Mouse (Mus musculus): Measurements from ENCODE around the gene Pnpla2. TPM values are rescaled to one million over a fixed set of nuclear protein-coding genes. Genes with fewer than 3 reads are reported as not detected.

Pnpla2 gene
- polyA plus RNA-seq, 1 experiment from 2014 or later = 82.1 TPM

DNA sequence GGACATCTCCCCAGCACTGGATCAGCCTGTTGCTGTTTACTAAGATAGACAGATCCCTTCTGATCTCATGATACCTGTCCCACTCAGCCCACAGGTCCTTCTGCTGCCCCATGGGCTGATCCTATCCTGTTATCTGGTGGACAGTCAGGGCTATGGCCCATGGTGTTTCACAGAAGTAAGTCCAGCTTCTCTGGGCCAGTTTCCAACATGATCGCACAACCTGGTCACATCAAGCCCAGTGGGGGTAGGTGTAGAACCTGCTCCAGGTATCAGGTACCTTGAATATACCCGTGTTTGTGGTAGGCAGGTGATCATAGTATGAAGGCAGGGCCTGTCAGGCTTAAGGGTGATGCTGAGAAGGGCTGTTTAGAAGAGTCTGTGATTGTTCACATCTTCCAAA lies 40.4 kb downstream of the Pnpla2 start:
- H3K4me2 ChIP-seq (replicated peaks; ENCODE audit: low read depth) = no peak overlapping the region
- no peak overlapping the region for H3K4me3 ChIP-seq (ENCODE audit: low read depth, low read length)
- H3K4me1 ChIP-seq (replicated peaks; ENCODE audit: control insufficient read depth, insufficient read depth) = no peaks in the 10 kb centered on the region
- no peak for DNase-seq (ENCODE audit: low spot score)
- H3K27ac ChIP-seq (replicated peaks) = no peak overlapping the region
- ATAC-seq (ENCODE audit: low FRiP score, low TSS enrichment) = no peak
- no peak overlapping the region for H3K9ac ChIP-seq (ENCODE audit: low read length)
- no peaks in the 10 kb centered on the region for H3K9me3 ChIP-seq (ENCODE audit: control insufficient read depth, low read length)
- TF ChIP-seq CTCF (IDR thresholded peaks at IDR 0.05; ENCODE audit: low read depth) = no peak
- TF ChIP-seq EP300 (optimal IDR thresholded peaks at IDR 0.05) = no peak
- 92% methylated on average over 2 of the region's 2 CpGs for WGBS
- H3K27me3 ChIP-seq (ENCODE audit: control insufficient read depth, insufficient read depth, low read length) = no peaks in the 10 kb centered on the region
- H3K36me3 ChIP-seq (ENCODE audit: control insufficient read depth, insufficient read depth, low read length) = peaks cover 11% of the 10 kb centered on the region

DNA sequence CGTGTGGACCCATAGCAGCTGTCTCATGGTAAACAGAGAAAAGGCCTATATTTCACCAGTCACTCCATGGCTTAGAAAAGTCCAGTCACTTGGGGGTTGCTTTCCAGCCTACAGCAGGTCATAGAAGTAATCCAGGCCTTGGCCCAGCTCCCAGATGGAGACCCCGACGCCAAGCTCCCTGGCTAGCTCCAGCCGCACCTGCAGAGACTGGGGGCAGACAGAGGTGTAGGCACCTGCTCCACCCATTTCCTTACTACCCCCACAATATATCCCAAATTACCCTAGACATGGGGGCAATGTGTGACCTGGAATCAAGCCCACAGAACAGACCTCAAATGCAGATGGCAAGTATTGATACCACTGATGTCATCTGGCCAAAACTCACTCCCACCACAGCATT lies 40.9 kb downstream of the Pnpla2 start:
- Histone ChIP-seq H3K36me3 (ENCODE audit: control insufficient read depth, insufficient read depth, low read length) (peaks cover 11% of the 10 kb centered on the region), H3K4me3 (ENCODE audit: low read depth, low read length) (no peak overlapping the region), H3K9ac (ENCODE audit: low read length) (no peak overlapping the region), H3K4me1 (replicated peaks; ENCODE audit: control insufficient read depth, insufficient read depth) (no peaks in the 10 kb centered on the region), H3K27ac (replicated peaks) (no peak overlapping the region), H3K27me3 (ENCODE audit: control insufficient read depth, insufficient read depth, low read length) (no peaks in the 10 kb centered on the region), H3K4me2 (replicated peaks; ENCODE audit: low read depth) (no peak overlapping the region), H3K9me3 (ENCODE audit: control insufficient read depth, low read length) (no peaks in the 10 kb centered on the region)
- DNase-seq (ENCODE audit: low spot score) = no peak
- 71% methylated on average over 4 of the region's 4 CpGs for WGBS
- TF ChIP-seq EP300 (optimal IDR thresholded peaks at IDR 0.05) (no peak), CTCF (IDR thresholded peaks at IDR 0.05; ENCODE audit: low read depth) (no peak)
- ATAC-seq (ENCODE audit: low FRiP score, low TSS enrichment) = no peak

DNA sequence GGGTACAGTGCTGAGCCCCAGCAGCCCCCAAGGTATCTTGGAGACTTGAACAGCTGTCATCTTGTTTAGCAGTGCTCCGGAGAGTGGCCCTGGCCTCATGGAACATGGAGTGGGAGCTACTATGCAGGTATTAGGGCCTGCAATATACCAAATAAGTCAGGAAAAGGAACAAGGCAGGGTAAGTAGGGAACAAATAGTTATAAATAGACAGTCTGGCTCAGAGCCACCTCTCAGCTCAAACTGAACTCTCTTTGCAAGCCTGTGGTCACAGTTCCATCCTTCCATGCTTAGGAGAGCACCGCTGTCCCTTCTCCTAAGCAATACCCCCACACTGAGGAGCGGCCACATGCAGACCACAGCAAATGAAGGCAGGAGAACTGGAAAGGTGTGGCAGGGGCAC lies 42.6 kb downstream of the Pnpla2 start:
- Histone ChIP-seq H3K27me3 (ENCODE audit: control insufficient read depth, insufficient read depth, low read length) (no peaks in the 10 kb centered on the region), H3K36me3 (ENCODE audit: control insufficient read depth, insufficient read depth, low read length) (peaks cover 10% of the 10 kb centered on the region; the same call in 1 of the 2 replicates), H3K4me1 (replicated peaks; ENCODE audit: control insufficient read depth, insufficient read depth) (no peaks in the 10 kb centered on the region), H3K27ac (replicated peaks) (no peak overlapping the region), H3K4me2 (replicated peaks; ENCODE audit: low read depth) (no peak overlapping the region), H3K9ac (ENCODE audit: low read length) (no peak overlapping the region), H3K9me3 (ENCODE audit: control insufficient read depth, low read length) (no peaks in the 10 kb centered on the region), H3K4me3 (ENCODE audit: low read depth, low read length) (no peak overlapping the region)
- no peak for TF ChIP-seq CTCF (IDR thresholded peaks at IDR 0.05; ENCODE audit: low read depth)
- TF ChIP-seq EP300 (optimal IDR thresholded peaks at IDR 0.05) = no peak
- DNase-seq (ENCODE audit: low spot score) (no peak), ATAC-seq (ENCODE audit: low FRiP score, low TSS enrichment) (no peak)
- 73% methylated on average over 3 of the region's 3 CpGs for WGBS

DNA sequence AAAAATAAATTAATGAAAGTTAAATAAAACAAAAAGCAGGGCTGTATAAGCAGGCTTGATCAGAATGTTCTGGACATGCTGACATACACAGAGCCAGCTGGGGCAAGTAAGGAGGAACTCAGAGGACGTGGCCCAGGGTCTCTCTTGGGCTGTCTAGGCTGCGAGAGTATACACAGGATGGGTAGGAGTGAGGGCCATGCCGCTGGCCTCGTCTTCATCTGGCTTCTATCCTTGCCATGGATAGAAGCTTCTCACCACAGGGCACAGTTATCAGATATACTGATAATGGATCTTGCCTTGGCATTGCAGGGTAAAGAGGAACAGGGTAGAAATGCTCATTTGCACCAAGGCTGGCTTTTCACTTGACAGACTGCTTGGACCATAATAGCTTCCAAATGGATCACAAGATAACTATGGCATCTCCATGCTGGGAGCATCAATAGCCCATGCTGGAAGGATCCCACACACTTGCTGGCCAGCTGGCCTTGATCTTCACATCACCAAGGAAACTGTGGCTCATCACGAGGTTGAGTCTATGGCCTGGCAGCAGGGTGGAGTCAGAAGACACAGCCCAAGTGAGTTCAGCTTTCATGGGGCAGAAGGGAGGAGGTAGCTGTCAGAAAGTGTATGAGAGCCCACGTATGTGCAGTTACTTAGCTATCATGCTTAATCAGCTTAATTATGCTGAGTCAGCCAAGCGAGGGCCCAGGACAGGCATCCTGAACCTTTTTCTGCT lies 47.0 kb downstream of the Pnpla2 start:
- no peak overlapping the region for H3K4me2 ChIP-seq (replicated peaks; ENCODE audit: low read depth)
- no peak for ATAC-seq (ENCODE audit: low FRiP score, low TSS enrichment)
- TF ChIP-seq CTCF (IDR thresholded peaks at IDR 0.05; ENCODE audit: low read depth) (no peak), EP300 (optimal IDR thresholded peaks at IDR 0.05) (no peak)
- H3K9ac ChIP-seq (ENCODE audit: low read length) = no peak overlapping the region
- no peak for DNase-seq (ENCODE audit: low spot score)
- no peaks in the 10 kb centered on the region for H3K9me3 ChIP-seq (ENCODE audit: control insufficient read depth, low read length)
- H3K27me3 ChIP-seq (ENCODE audit: control insufficient read depth, insufficient read depth, low read length) = no peaks in the 10 kb centered on the region
- no peaks in the 10 kb centered on the region for H3K4me1 ChIP-seq (replicated peaks; ENCODE audit: control insufficient read depth, insufficient read depth)
- H3K36me3 ChIP-seq (ENCODE audit: control insufficient read depth, insufficient read depth, low read length) = 0 out of 2 replicates have a peak, but pooled peaks cover 4% of the 10 kb centered on the region
- H3K27ac ChIP-seq (replicated peaks) = no peak overlapping the region
- 85% methylated on average over 7 of the region's 7 CpGs for WGBS
- H3K4me3 ChIP-seq (ENCODE audit: low read depth, low read length) = no peak overlapping the region

DNA sequence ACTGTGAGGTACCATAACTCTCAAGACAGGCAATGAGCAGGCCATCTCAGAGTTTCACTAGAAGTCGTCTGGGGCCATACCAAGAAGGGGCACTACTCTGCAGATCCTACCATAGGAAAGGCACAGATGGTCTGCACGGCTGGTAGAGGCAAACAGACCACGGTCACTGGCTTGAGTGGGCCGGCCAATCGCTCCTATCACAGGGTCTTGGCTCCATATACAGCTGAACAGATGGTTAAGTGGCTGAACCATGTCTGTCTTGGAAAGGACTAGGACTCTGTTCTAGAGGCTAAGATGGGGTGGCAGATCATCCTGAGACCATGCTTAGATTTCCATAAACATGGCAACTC lies 47.5 kb downstream of the Pnpla2 start:
- H3K4me1 ChIP-seq (replicated peaks; ENCODE audit: control insufficient read depth, insufficient read depth) = no peaks in the 10 kb centered on the region
- TF ChIP-seq EP300 (optimal IDR thresholded peaks at IDR 0.05) (no peak), CTCF (IDR thresholded peaks at IDR 0.05; ENCODE audit: low read depth) (no peak)

DNA sequence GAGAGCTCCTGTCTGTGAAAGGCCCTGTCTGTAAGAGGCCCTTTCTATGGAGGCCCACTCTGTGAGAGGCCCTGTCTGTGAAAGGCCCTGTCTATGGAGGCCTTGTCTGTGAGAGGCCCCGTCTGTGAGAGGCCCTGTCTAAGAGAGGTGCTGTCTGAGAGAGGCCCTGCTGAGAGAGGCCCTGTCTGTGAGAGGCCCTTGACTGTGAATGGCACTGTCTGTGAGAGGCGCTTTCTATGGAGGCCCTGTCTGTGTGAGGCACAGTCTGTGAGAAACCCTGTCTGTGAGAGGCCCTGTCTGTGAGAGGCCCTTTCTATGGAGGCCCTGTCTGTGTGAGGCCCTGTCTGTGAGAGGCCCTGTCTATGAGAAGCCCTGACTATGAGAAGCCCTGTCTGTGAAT lies 51.3 kb downstream of the Pnpla2 start:
- 66% methylated on average over 2 of the region's 2 CpGs for WGBS
- Histone ChIP-seq H3K4me3 (ENCODE audit: low read depth, low read length) (no peak overlapping the region), H3K9ac (ENCODE audit: low read length) (no peak overlapping the region), H3K4me1 (replicated peaks; ENCODE audit: control insufficient read depth, insufficient read depth) (no peaks in the 10 kb centered on the region), H3K27me3 (ENCODE audit: control insufficient read depth, insufficient read depth, low read length) (no peaks in the 10 kb centered on the region), H3K4me2 (replicated peaks; ENCODE audit: low read depth) (no peak overlapping the region), H3K36me3 (ENCODE audit: control insufficient read depth, insufficient read depth, low read length) (0 out of 2 replicates have a peak, but pooled peaks cover 2% of the 10 kb centered on the region), H3K27ac (replicated peaks) (no peak overlapping the region), H3K9me3 (ENCODE audit: control insufficient read depth, low read length) (no peaks in the 10 kb centered on the region)
- TF ChIP-seq CTCF (IDR thresholded peaks at IDR 0.05; ENCODE audit: low read depth) (no peak), EP300 (optimal IDR thresholded peaks at IDR 0.05) (no peak)
- ATAC-seq (ENCODE audit: low FRiP score, low TSS enrichment) = no peak
- DNase-seq (ENCODE audit: low spot score) = no peak

More for the DNA sequence above, 47.5 kb downstream of the Pnpla2 start:
- Histone ChIP-seq H3K9ac (ENCODE audit: low read length) (no peak overlapping the region), H3K4me2 (replicated peaks; ENCODE audit: low read depth) (no peak overlapping the region), H3K4me3 (ENCODE audit: low read depth, low read length) (no peak overlapping the region), H3K27me3 (ENCODE audit: control insufficient read depth, insufficient read depth, low read length) (no peaks in the 10 kb centered on the region), H3K36me3 (ENCODE audit: control insufficient read depth, insufficient read depth, low read length) (0 out of 2 replicates have a peak, but pooled peaks cover 4% of the 10 kb centered on the region), H3K27ac (replicated peaks) (no peak overlapping the region), H3K9me3 (ENCODE audit: control insufficient read depth, low read length) (no peaks in the 10 kb centered on the region)
- DNase-seq (ENCODE audit: low spot score) = no peak
- ATAC-seq (ENCODE audit: low FRiP score, low TSS enrichment) = no peak
- 96% methylated on average over 5 of the region's 5 CpGs for WGBS
